Mouse (Mus musculus): ENCODE measurements at regions not wholly inside any gene's neighbourhood (a gene's known extent, or its start where the extent isn't known, plus 50 kb on each side); places are given as distances from the start of the nearest gene placed in this dataset.
A peak's percentile ranks its signal among the peaks of the same experiment; 100 is the strongest.

- Histone ChIP-seq H3K9ac (no peak overlapping the region), H3K27me3 (ENCODE audit: insufficient read depth, low read length) (no peaks in the 10 kb centered on the region), H3K9me3 (ENCODE audit: low read depth, low read length) (no peaks in the 10 kb centered on the region), H3K4me1 (ENCODE audit: insufficient read depth) (peaks cover 33% of the 10 kb centered on the region), H3K27ac (ENCODE audit: low read depth) (peak overlapping the region; percentile 59), H3K36me3 (ENCODE audit: insufficient read depth) (no peaks in the 10 kb centered on the region), H3K4me3 (ENCODE audit: low read depth, low read length) (no peak overlapping the region), H3K4me2 (peak overlapping the region; percentile 21; the same call in 1 of the 2 replicates)
- peak; percentile 30; the same call in 1 of the 2 replicates for ATAC-seq (ENCODE audit: insufficient read depth)
- DNase-seq: peak; percentile 70
- TF ChIP-seq CTCF (IDR thresholded peaks at IDR 0.05; ENCODE audit: low read depth): no peak
- 23% methylated on average over 6 of the region's 6 CpGs for WGBS
These were observed 91.1 kb upstream of the Slc45a1 start for GRCm38 (mm10) chr4:150743103-150743502.

GRCm38 (mm10) chr4:150741810-150742209 lies 89.8 kb upstream of the Slc45a1 start:
- no peak overlapping the region for H3K27ac ChIP-seq (ENCODE audit: low read depth)
- H3K36me3 ChIP-seq (ENCODE audit: insufficient read depth): no peaks in the 10 kb centered on the region
- no peak overlapping the region for H3K9ac ChIP-seq
- no peak overlapping the region for H3K4me2 ChIP-seq
- H3K27me3 ChIP-seq (ENCODE audit: insufficient read depth, low read length): no peaks in the 10 kb centered on the region
- DNase-seq (no peak), ATAC-seq (ENCODE audit: insufficient read depth) (no peak)
- H3K4me1 ChIP-seq (ENCODE audit: insufficient read depth): peaks cover 30% of the 10 kb centered on the region
- TF ChIP-seq CTCF (IDR thresholded peaks at IDR 0.05; ENCODE audit: low read depth): no peak
- H3K9me3 ChIP-seq (ENCODE audit: low read depth, low read length): no peaks in the 10 kb centered on the region
- WGBS: 70% methylated on average over 4 of the region's 4 CpGs
- no peak overlapping the region for H3K4me3 ChIP-seq (ENCODE audit: low read depth, low read length)

GRCm38 (mm10) chr4:150740167-150740566 lies 88.2 kb upstream of the Slc45a1 start:
- Histone ChIP-seq H3K4me3 (ENCODE audit: low read depth, low read length) (no peak overlapping the region), H3K36me3 (ENCODE audit: insufficient read depth) (no peaks in the 10 kb centered on the region), H3K27me3 (ENCODE audit: insufficient read depth, low read length) (no peaks in the 10 kb centered on the region), H3K9me3 (ENCODE audit: low read depth, low read length) (no peaks in the 10 kb centered on the region), H3K4me2 (no peak overlapping the region), H3K9ac (no peak overlapping the region), H3K4me1 (ENCODE audit: insufficient read depth) (peaks cover 18% of the 10 kb centered on the region), H3K27ac (ENCODE audit: low read depth) (peak overlapping the region; percentile 82)
- TF ChIP-seq CTCF (IDR thresholded peaks at IDR 0.05; ENCODE audit: low read depth): no peak
- WGBS: 2% methylated on average over 8 of the region's 8 CpGs
- ATAC-seq (ENCODE audit: insufficient read depth) (peak; percentile 87), DNase-seq (peak; percentile 92)

GRCm38 (mm10) chr4:150738736-150739135 lies 86.8 kb upstream of the Slc45a1 start:
- no peaks in the 10 kb centered on the region for H3K9me3 ChIP-seq (ENCODE audit: low read depth, low read length)
- no peak overlapping the region for H3K4me2 ChIP-seq
- H3K4me3 ChIP-seq (ENCODE audit: low read depth, low read length): no peak overlapping the region
- H3K36me3 ChIP-seq (ENCODE audit: insufficient read depth): no peaks in the 10 kb centered on the region
- 86% methylated on average over 9 of the region's 9 CpGs for WGBS
- no peaks in the 10 kb centered on the region for H3K27me3 ChIP-seq (ENCODE audit: insufficient read depth, low read length)
- peaks cover 14% of the 10 kb centered on the region; the same call in 1 of the 2 replicates for H3K4me1 ChIP-seq (ENCODE audit: insufficient read depth)
- DNase-seq: no peak
- H3K27ac ChIP-seq (ENCODE audit: low read depth): no peak overlapping the region
- ATAC-seq (ENCODE audit: insufficient read depth): no peak
- H3K9ac ChIP-seq: no peak overlapping the region
- no peak for TF ChIP-seq CTCF (IDR thresholded peaks at IDR 0.05; ENCODE audit: low read depth)

GRCm38 (mm10) chr4:150730061-150730812 lies 78.3 kb upstream of the Slc45a1 start:
- 5% methylated on average over 12 of the region's 12 CpGs for WGBS
- TF ChIP-seq CTCF (IDR thresholded peaks at IDR 0.05; ENCODE audit: low read depth): no peak
- Histone ChIP-seq H3K27ac (ENCODE audit: low read depth) (peak overlapping the region; percentile 85), H3K9me3 (ENCODE audit: low read depth, low read length) (no peaks in the 10 kb centered on the region), H3K4me1 (ENCODE audit: insufficient read depth) (peaks cover 20% of the 10 kb centered on the region), H3K4me2 (peak overlapping the region; percentile 31; the same call in 1 of the 2 replicates), H3K27me3 (ENCODE audit: insufficient read depth, low read length) (no peaks in the 10 kb centered on the region), H3K4me3 (ENCODE audit: low read depth, low read length) (no peak overlapping the region), H3K9ac (no peak overlapping the region), H3K36me3 (ENCODE audit: insufficient read depth) (no peaks in the 10 kb centered on the region)
- peak; percentile 64; the same call in 1 of the 2 replicates for ATAC-seq (ENCODE audit: insufficient read depth)
- DNase-seq: peak; percentile 83

GRCm38 (mm10) chr4:150726539-150726938 lies 74.6 kb upstream of the Slc45a1 start:
- H3K4me1 ChIP-seq (ENCODE audit: insufficient read depth): peaks cover 26% of the 10 kb centered on the region
- H3K4me3 ChIP-seq (ENCODE audit: low read depth, low read length): no peak overlapping the region
- H3K9me3 ChIP-seq (ENCODE audit: low read depth, low read length): no peaks in the 10 kb centered on the region
- ATAC-seq (ENCODE audit: insufficient read depth) (no peak), DNase-seq (no peak)
- no peaks in the 10 kb centered on the region for H3K36me3 ChIP-seq (ENCODE audit: insufficient read depth)
- H3K27ac ChIP-seq (ENCODE audit: low read depth): no peak overlapping the region
- H3K27me3 ChIP-seq (ENCODE audit: insufficient read depth, low read length): no peaks in the 10 kb centered on the region
- WGBS: 58% methylated on average over 4 of the region's 4 CpGs
- H3K4me2 ChIP-seq: no peak overlapping the region
- peak; percentile 46 for TF ChIP-seq CTCF (IDR thresholded peaks at IDR 0.05; ENCODE audit: low read depth)
- no peak overlapping the region for H3K9ac ChIP-seq

- Histone ChIP-seq H3K36me3 (ENCODE audit: insufficient read depth) (no peaks in the 10 kb centered on the region), H3K27ac (ENCODE audit: low read depth) (peak overlapping the region; percentile 92), H3K4me1 (ENCODE audit: insufficient read depth) (peaks cover 23% of the 10 kb centered on the region), H3K4me2 (no peak overlapping the region), H3K9me3 (ENCODE audit: low read depth, low read length) (no peaks in the 10 kb centered on the region), H3K27me3 (ENCODE audit: insufficient read depth, low read length) (no peaks in the 10 kb centered on the region), H3K4me3 (ENCODE audit: low read depth, low read length) (no peak overlapping the region), H3K9ac (no peak overlapping the region)
- WGBS: 44% methylated on average over 3 of the region's 3 CpGs
- no peak for TF ChIP-seq CTCF (IDR thresholded peaks at IDR 0.05; ENCODE audit: low read depth)
- ATAC-seq (ENCODE audit: insufficient read depth) (no peak), DNase-seq (no peak)
These were observed 74.1 kb upstream of the Slc45a1 start for GRCm38 (mm10) chr4:150726136-150726480.

Data from lung, embryonic 14.5 days (tissue).